Comparison of ENCODE assay signal across 8 mouse cellular contexts in the genomic region with DNA sequence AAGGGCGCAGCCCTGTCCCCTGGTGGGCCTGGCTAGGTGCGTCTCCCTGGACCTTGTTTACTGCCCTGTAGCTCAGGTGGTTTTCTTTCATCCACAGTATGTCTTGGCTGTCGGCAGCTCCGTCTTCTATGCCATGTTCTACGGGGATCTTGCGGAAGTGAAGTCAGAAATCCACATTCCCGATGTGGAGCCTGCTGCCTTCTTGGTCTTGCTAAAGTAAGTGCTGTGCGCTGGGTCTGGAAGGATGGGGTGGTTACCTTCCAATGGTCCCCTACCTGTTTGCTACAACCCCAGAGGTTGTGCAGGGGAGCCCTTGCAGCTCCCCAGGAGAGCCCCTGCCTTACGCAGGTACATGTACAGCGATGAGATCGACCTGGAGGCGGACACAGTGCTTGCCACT. TPM values are rescaled to one million over a fixed set of nuclear protein-coding genes. Genes with fewer than 3 reads are reported as not detected.
DNase-seq lines count a peak whose midpoint lies in the region; ATAC-seq and TF ChIP-seq lines count a peak whose summit lies in the region.

No protein-coding gene starts in this region.

- H3K4me3 ChIP-seq in C2C12 (ENCODE audit: insufficient read depth, poor library complexity, severe bottlenecking) = peak overlapping the region; percentile 53
- peak overlapping the region; percentile 75 for H3K4me3 ChIP-seq in forebrain, embryonic 10.5 days
- peak overlapping the region; percentile 75 for H3K4me3 ChIP-seq in liver, embryonic 12.5 days

- H3ac ChIP-seq in C2C12 (ENCODE audit: control insufficient read depth, insufficient read length, low read depth) = peak overlapping the region; percentile 77

- peaks cover 21% of the 10 kb centered on the region for H3K79me2 ChIP-seq in C2C12 (ENCODE audit: control insufficient read depth, insufficient read depth)

- peak overlapping the region; percentile 94 for H3K4me2 ChIP-seq in liver, embryonic 12.5 days

- peaks cover 21% of the 10 kb centered on the region for H3K4me1 ChIP-seq in forebrain, embryonic 10.5 days
- H3K4me1 ChIP-seq in liver, embryonic 12.5 days = peaks cover 21% of the 10 kb centered on the region

- peak overlapping the region; percentile 92 for H3K27ac ChIP-seq in forebrain, embryonic 10.5 days
- peak overlapping the region; percentile 81 for H3K27ac ChIP-seq in liver, embryonic 12.5 days

- H3K36me3 ChIP-seq in C2C12 (ENCODE audit: control insufficient read depth, insufficient read depth) = peaks cover 61% of the 10 kb centered on the region
- H3K36me3 ChIP-seq in forebrain, embryonic 10.5 days (replicated peaks) = peaks cover 80% of the 10 kb centered on the region
- peaks cover 77% of the 10 kb centered on the region for H3K36me3 ChIP-seq in liver, embryonic 12.5 days

- WGBS in forebrain, embryonic 10.5 days = 45% methylated on average over 12 of the region's 12 CpGs
- 56% methylated on average over 12 of the region's 12 CpGs for WGBS in liver, embryonic 12.5 days (ENCODE audit: insufficient replicate concordance)

- DNase-seq in heart, adult 11 months = peak; percentile 91
- no peak for DNase-seq in heart, adult 18-20 months
- no peak for DNase-seq in forebrain, embryonic 10.5 days (ENCODE audit: extremely low spot score, low spot score)
- no peak for DNase-seq in natural killer cell, adult 2 months (ENCODE audit: low spot score in 2 of 2)
- DNase-seq in B cell, adult 2 months = no peak

- peak overlapping the region; percentile 82 for H3K9ac ChIP-seq in liver, embryonic 12.5 days

- TF ChIP-seq CTCF in C2C12 (IDR thresholded peaks at IDR 0.05; ENCODE audit: control insufficient read depth, insufficient read depth, insufficient read length) = no peak

- ATAC-seq in liver, embryonic 12.5 days = no peak
- no peak for ATAC-seq in monocyte, adult 5-6 weeks (replicated peaks; ENCODE audit: insufficient number of reproducible peaks, low FRiP score, low TSS enrichment, poor library complexity, severe bottlenecking)

- H3K79me3 ChIP-seq in C2C12 (ENCODE audit: low read depth) = peaks cover 1% of the 10 kb centered on the region

- H3K27me3 ChIP-seq in C2C12 (ENCODE audit: control insufficient read depth, insufficient read depth, insufficient read length) = no peaks in the 10 kb centered on the region
- H3K27me3 ChIP-seq in forebrain, embryonic 10.5 days (ENCODE audit: poor library complexity, severe bottlenecking) = no peaks in the 10 kb centered on the region
- no peaks in the 10 kb centered on the region for H3K27me3 ChIP-seq in liver, embryonic 12.5 days (replicated peaks)

- H3K9me3 ChIP-seq in forebrain, embryonic 10.5 days = no peaks in the 10 kb centered on the region
- H3K9me3 ChIP-seq in liver, embryonic 12.5 days (replicated peaks) = no peaks in the 10 kb centered on the region

TF ChIP-seq in C2C12, 6 proteins besides CTCF, POLR2A, EP300 and RAD21:
- TF ChIP-seq MAX (IDR thresholded peaks at IDR 0.05) = no peak
- no peak for TF ChIP-seq CEBPB (IDR thresholded peaks at IDR 0.05; ENCODE audit: low read depth)
- TF ChIP-seq MYOD1 (IDR thresholded peaks at IDR 0.05; ENCODE audit: control insufficient read depth, insufficient read length, low read depth) = no peak
- TF ChIP-seq USF1 (IDR thresholded peaks at IDR 0.05; ENCODE audit: low read depth) = no peak
- no peak for TF ChIP-seq MYOG (IDR thresholded peaks at IDR 0.05; ENCODE audit: control insufficient read depth, extremely low read depth, insufficient read length)
- no peak for TF ChIP-seq FOSL1 (IDR thresholded peaks at IDR 0.05; ENCODE audit: insufficient read depth, low read length, poor library complexity, severe bottlenecking)

RNA-seq across cellular contexts. Expression of a gene that starts 0.9 kb away (rescaled TPM):
- 10 to 100 TPM; 24.3 to 27.6 TPM for total RNA-seq in heart, adult 18-20 months (2021)
- polyA plus RNA-seq in C2C12 (2012; fragmentation: generic; extraction: Trizol) = 17.2 TPM
- 22.4 and 24.2 TPM in 2 replicates for polyA plus RNA-seq in forebrain, embryonic 10.5 days (2016; fragmentation: Nextera tagmentation; extraction: Ambion mirVana)
- 9.2 and 10.1 TPM in 2 replicates for polyA plus RNA-seq in liver, embryonic 12.5 days (2016; fragmentation: Nextera tagmentation; extraction: Ambion mirVana)
- 2.6 to 4.7 TPM (median 3.0 TPM) in 3 replicates for total RNA-seq in monocyte, adult 5-6 weeks (2017)

RNA-seq across cellular contexts. Expression of a gene that starts 23.3 kb away (rescaled TPM):
- 10 to 100 TPM; 21.4 to 26.4 TPM for total RNA-seq in heart, adult 18-20 months (2021)
- 27.2 TPM for polyA plus RNA-seq in C2C12 (2012; fragmentation: generic; extraction: Trizol)
- 50.8 and 58.1 TPM in 2 replicates for polyA plus RNA-seq in forebrain, embryonic 10.5 days (2016; fragmentation: Nextera tagmentation; extraction: Ambion mirVana)
- polyA plus RNA-seq in liver, embryonic 12.5 days (2016; fragmentation: Nextera tagmentation; extraction: Ambion mirVana) = 46.2 and 47.1 TPM in 2 replicates
- 84.1 to 109 TPM (median 105 TPM) in 3 replicates for total RNA-seq in monocyte, adult 5-6 weeks (2017)

RNA-seq across cellular contexts. Expression of a gene that starts 35.2 kb away (rescaled TPM):
- total RNA-seq in heart, adult 18-20 months (2021) = 1 to 10 TPM; 8.2 to 9.2 TPM
- 77.7 TPM for polyA plus RNA-seq in C2C12 (2012; fragmentation: generic; extraction: Trizol)
- 61.4 and 70.4 TPM in 2 replicates for polyA plus RNA-seq in forebrain, embryonic 10.5 days (2016; fragmentation: Nextera tagmentation; extraction: Ambion mirVana)
- 21.4 and 21.7 TPM in 2 replicates for polyA plus RNA-seq in liver, embryonic 12.5 days (2016; fragmentation: Nextera tagmentation; extraction: Ambion mirVana)
- 6.5 to 9.3 TPM (median 7.9 TPM) in 3 replicates for total RNA-seq in monocyte, adult 5-6 weeks (2017)

RNA-seq across cellular contexts. Expression of a gene that starts 37.2 kb away (rescaled TPM):
- 10 to 100 TPM; 33.1 to 37.1 TPM for total RNA-seq in heart, adult 18-20 months (2021)
- 48.8 TPM for polyA plus RNA-seq in C2C12 (2012; fragmentation: generic; extraction: Trizol)
- 16.9 and 18.3 TPM in 2 replicates for polyA plus RNA-seq in forebrain, embryonic 10.5 days (2016; fragmentation: Nextera tagmentation; extraction: Ambion mirVana)
- polyA plus RNA-seq in liver, embryonic 12.5 days (2016; fragmentation: Nextera tagmentation; extraction: Ambion mirVana) = 8.3 and 9.6 TPM in 2 replicates
- 20.5 to 30.3 TPM (median 27.8 TPM) in 3 replicates for total RNA-seq in monocyte, adult 5-6 weeks (2017)

RNA-seq across cellular contexts. Expression of a gene that starts 47.6 kb away (rescaled TPM):
- total RNA-seq in heart, adult 18-20 months (2021) = 10 to 100 TPM; 31.5 to 38.6 TPM
- 85.1 TPM for polyA plus RNA-seq in C2C12 (2012; fragmentation: generic; extraction: Trizol)
- 2.3 and 3.8 TPM in 2 replicates for polyA plus RNA-seq in forebrain, embryonic 10.5 days (2016; fragmentation: Nextera tagmentation; extraction: Ambion mirVana)
- 0.57 and 0.64 TPM in 2 replicates for polyA plus RNA-seq in liver, embryonic 12.5 days (2016; fragmentation: Nextera tagmentation; extraction: Ambion mirVana)
- 0.11 to 3.6 TPM (median 3.4 TPM) in 3 replicates for total RNA-seq in monocyte, adult 5-6 weeks (2017)
